Mouse (Mus musculus): ENCODE data around the gene Slc35e2. TPM values are rescaled to one million over a fixed set of nuclear protein-coding genes. Genes with fewer than 3 reads are reported as not detected.
"Not testable (repeated sequence)": the region's sequence is repeated elsewhere in the genome, so short reads cannot be mapped to it uniquely, and the experiment has no call there.

Slc35e2 gene
- polyA plus RNA-seq, 1 experiment from 2014 or later: 7.8 TPM

DNA sequence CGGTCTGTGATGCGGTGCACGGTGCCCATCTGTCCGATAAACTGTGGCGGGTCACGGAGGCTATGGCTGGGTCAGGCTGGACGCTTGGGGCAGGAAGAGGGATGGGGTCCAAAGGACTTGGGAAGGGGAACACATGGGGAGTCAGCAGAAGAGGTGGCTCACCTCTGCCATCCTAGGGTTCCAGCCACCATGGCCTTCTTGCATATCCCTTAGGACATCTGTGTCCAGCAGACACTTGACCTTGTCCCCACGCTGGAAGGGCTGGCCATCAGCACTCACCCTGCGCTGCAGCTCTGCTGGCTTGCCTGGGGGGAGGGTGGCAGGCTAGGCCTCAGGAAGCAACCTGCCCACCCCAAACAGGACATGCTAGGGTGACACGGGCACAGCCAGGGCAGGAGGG is 57.7 kb downstream of the Slc35e2 start:
- no peak overlapping the region for H3K9ac ChIP-seq (replicated peaks; ENCODE audit: low read length)
- peaks cover 4% of the 10 kb centered on the region; the same call in 1 of the 2 replicates for H3K36me3 ChIP-seq (ENCODE audit: insufficient read depth, low read length)
- no peak for ATAC-seq (ENCODE audit: low FRiP score, low TSS enrichment)
- H3K27me3 ChIP-seq (ENCODE audit: insufficient read depth, low read length): peaks cover 1% of the 10 kb centered on the region; the same call in 1 of the 2 replicates
- H3K4me2 ChIP-seq (replicated peaks; ENCODE audit: low read depth, low read length): no peak overlapping the region
- no peak overlapping the region for H3K4me3 ChIP-seq (ENCODE audit: low read length)
- H3K27ac ChIP-seq (ENCODE audit: low read length): no peak overlapping the region
- no peaks in the 10 kb centered on the region for H3K9me3 ChIP-seq (ENCODE audit: low read length)
- H3K4me1 ChIP-seq (ENCODE audit: insufficient read depth, low read length): peaks cover 14% of the 10 kb centered on the region
- WGBS: 95% methylated on average over 9 of the region's 10 CpGs

DNA sequence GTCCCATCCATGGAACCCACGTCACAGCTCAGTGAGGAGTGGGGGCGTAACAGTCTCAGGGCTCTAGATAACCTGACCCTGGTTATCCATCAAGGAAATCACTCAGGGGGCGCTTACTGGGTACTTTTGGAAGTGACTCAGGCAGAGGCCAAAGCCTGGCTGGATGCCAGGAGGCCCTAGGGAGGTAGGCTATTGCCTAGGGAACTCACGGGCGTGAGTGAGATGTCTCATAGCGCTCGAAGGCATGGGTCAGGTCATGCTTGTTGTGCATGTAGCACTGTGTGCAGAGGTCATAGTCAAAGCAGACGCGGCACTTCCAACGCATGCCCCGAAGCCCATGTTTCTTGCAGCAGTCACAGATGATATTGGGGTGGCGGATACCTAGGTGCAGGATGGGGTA is 59.4 kb downstream of the Slc35e2 start:
- Histone ChIP-seq H3K27me3 (ENCODE audit: insufficient read depth, low read length) (no peaks in the 10 kb centered on the region), H3K4me1 (ENCODE audit: insufficient read depth, low read length) (no peaks in the 10 kb centered on the region), H3K4me3 (ENCODE audit: low read length) (no peak overlapping the region), H3K36me3 (ENCODE audit: insufficient read depth, low read length) (peaks cover 8% of the 10 kb centered on the region; the same call in 1 of the 2 replicates), H3K9ac (replicated peaks; ENCODE audit: low read length) (no peak overlapping the region), H3K4me2 (replicated peaks; ENCODE audit: low read depth, low read length) (no peak overlapping the region), H3K27ac (ENCODE audit: low read length) (no peak overlapping the region), H3K9me3 (ENCODE audit: low read length) (no peaks in the 10 kb centered on the region)
- no peak for ATAC-seq (ENCODE audit: low FRiP score, low TSS enrichment)
- 75% methylated on average over 12 of the region's 12 CpGs for WGBS

DNA sequence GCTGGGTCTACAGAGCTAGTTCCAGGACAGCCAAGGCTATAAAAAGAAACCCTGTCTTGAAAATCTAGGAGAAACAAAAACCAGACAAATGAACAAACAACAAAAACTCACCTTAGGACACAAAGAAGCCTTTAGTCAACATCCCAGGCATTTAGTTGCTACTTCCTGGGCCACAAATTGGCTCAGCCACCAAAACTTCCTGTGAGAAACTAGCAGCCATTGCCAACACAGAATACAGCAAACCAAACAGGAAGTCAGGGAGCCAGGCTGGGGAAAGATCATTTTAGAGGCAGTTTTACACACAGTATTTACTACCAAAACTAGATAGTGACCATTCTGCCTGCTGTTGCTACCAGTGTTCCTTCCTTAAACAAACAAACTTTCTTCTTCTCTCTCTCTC is 65.7 kb downstream of the Slc35e2 start:
- H3K9me3 ChIP-seq (ENCODE audit: low read length): no peaks in the 10 kb centered on the region
- H3K36me3 ChIP-seq (ENCODE audit: insufficient read depth, low read length): peaks cover 5% of the 10 kb centered on the region; the same call in 1 of the 2 replicates
- 0 out of 2 replicates have a peak overlapping the region, but pooled peaks have one; percentile 29 for H3K27ac ChIP-seq (ENCODE audit: low read length)
- ATAC-seq (ENCODE audit: low FRiP score, low TSS enrichment): no peak
- no peak overlapping the region for H3K4me3 ChIP-seq (ENCODE audit: low read length)
- H3K9ac ChIP-seq (replicated peaks; ENCODE audit: low read length): no peak overlapping the region
- H3K4me1 ChIP-seq (ENCODE audit: insufficient read depth, low read length): peaks cover 7% of the 10 kb centered on the region
- no peak overlapping the region for H3K4me2 ChIP-seq (replicated peaks; ENCODE audit: low read depth, low read length)
- H3K27me3 ChIP-seq (ENCODE audit: insufficient read depth, low read length): no peaks in the 10 kb centered on the region

DNA sequence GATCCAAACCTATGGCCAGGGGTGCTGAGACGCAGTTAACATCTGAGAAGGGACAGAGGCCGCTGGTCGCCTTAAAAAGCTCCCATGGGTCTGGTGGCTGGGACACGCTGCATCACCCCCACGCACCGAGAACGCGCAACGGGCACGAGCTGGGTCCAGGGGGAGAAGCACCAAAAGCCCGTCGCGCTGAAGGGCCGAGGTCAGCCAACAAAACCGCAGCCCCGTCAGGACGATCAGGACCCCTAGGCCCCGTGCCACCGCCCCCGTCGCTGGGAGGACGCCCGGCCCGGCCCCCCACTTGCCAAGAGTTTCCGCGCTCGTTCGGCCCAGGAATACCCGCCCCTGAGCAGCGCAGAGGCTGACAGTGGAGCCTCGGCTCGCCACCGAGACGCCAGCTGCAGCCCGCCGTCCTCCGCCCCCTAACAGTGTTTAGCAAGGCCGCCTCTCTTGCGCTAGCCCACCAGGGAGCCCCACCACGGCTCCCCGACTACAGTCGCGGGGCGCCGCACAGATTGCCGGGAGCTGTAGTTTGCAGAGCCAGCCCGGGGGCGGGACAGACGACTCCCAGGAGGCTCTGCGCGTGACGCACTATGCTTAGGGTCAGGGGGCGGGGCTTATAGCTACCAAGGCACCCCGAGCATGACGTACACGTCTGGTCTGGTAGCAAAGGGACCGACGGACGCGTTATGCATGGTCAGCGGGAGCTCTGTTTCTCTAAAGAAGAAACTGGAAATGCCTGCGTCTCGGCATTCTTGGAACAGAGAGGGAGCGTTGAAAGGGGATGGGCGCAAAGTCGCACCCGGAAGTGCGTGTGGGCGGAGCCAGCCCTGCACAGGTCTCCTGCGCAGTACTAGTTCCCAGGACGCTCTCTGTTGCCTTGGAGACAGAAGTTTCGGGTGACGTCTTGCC is 67.7 kb downstream of the Slc35e2 start, which contains the start of gene Mib2:
Gene Mib2 (minus strand): TSS at position 510 of the 909 bp plus-strand sequence.
- under 1% methylated on average over 73 of the region's 73 CpGs for WGBS
- no peaks in the 10 kb centered on the region for H3K9me3 ChIP-seq (ENCODE audit: low read length)
- peaks cover 7% of the 10 kb centered on the region for H3K4me1 ChIP-seq (ENCODE audit: insufficient read depth, low read length)
- H3K36me3 ChIP-seq (ENCODE audit: insufficient read depth, low read length): peaks cover 5% of the 10 kb centered on the region; the same call in 1 of the 2 replicates
- peak within 1 kb of the TSS; percentile 84 for H3K27ac ChIP-seq (ENCODE audit: low read length)
- ATAC-seq (ENCODE audit: low FRiP score, low TSS enrichment): peak; percentile 98
- peak within 1 kb of the TSS; percentile 91 for H3K9ac ChIP-seq (replicated peaks; ENCODE audit: low read length)
- peak within 1 kb of the TSS; percentile 93 for H3K4me2 ChIP-seq (replicated peaks; ENCODE audit: low read depth, low read length)
- H3K27me3 ChIP-seq (ENCODE audit: insufficient read depth, low read length): no peaks in the 10 kb centered on the region
- H3K4me3 ChIP-seq (ENCODE audit: low read length): peak within 1 kb of the TSS; percentile 95

DNA sequence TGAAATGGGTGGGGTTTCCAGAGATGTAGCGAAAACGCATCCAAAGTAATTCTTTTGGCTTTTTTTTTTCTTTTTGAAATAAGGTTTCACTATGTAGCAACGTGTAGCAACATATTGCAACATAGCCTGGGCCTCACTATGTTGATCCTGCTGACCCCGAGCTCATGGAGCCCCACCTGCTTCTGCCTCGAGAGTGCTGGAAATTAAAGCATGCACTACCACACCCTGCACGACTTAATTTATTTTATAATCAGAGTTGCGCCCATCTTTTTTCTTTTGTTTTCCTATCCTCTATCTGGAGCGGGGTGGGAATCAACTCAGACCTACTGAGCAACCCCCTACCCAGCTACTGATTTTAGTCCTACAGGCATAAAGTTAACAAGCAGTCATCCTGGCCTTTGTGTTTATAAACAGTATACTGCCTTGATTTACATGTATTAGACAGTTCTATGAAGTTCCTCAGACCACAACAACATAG is 68.4 kb downstream of the Slc35e2 start:
- peak; percentile 14; the same call in 1 of the 2 replicates for ATAC-seq (ENCODE audit: low FRiP score, low TSS enrichment)
- Histone ChIP-seq H3K27me3 (ENCODE audit: insufficient read depth, low read length) (no peaks in the 10 kb centered on the region), H3K27ac (ENCODE audit: low read length) (no peak overlapping the region), H3K4me3 (ENCODE audit: low read length) (peak overlapping the region; percentile 95), H3K4me1 (ENCODE audit: insufficient read depth, low read length) (peaks cover 7% of the 10 kb centered on the region), H3K4me2 (replicated peaks; ENCODE audit: low read depth, low read length) (peak overlapping the region; percentile 93), H3K9ac (replicated peaks; ENCODE audit: low read length) (peak overlapping the region; percentile 91; the same call in 1 of the 2 replicates), H3K36me3 (ENCODE audit: insufficient read depth, low read length) (0 out of 2 replicates have a peak, but pooled peaks cover 2% of the 10 kb centered on the region), H3K9me3 (ENCODE audit: low read length) (no peaks in the 10 kb centered on the region)
- 1% methylated on average over 8 of the region's 8 CpGs for WGBS

DNA sequence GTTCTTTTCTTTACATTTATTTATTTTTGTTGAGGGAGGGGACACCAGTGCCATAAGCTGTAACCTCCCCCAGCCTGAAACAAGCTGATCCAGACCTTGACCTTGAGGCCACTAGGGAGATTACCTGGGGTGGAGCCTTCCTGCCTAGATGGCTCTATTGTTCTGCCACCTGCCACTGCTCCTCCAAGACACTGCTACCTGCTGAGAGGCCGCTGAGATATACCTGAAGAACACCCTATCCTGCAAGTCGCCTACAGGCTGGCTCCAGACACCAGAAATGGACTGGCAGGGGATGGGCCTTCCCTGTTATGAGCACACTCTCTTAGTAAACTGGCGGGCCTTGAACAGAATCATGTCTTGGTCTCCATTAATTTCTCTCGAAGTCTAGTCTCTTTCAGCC is 69.0 kb downstream of the Slc35e2 start:
- not testable (repeated sequence) for H3K36me3 ChIP-seq (ENCODE audit: insufficient read depth, low read length); H3K4me3 ChIP-seq (ENCODE audit: low read length)
- 74% methylated on average over 4 of the region's 4 CpGs for WGBS

DNA sequence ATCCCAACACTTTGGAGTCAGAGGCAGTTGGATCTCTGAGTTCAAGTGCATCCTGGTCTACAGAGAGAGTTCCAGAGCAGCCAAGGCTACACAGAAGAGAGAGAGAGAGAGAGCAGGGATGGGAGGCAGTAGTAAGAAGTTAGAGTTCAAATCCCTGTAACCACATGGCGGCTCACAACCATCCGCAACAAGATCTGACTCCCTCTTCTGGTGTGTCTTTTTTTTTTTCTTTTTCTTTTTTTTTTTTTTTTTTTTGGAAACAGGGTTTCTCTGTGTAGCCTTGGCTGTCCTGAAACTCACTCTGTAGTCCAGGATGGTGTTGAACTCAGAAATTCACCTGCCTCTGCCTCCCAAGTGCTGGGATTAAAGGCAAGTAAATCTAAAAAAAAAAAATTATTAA is 70.9 kb downstream of the Slc35e2 start:
- Histone ChIP-seq H3K9ac (replicated peaks; ENCODE audit: low read length) (no peak overlapping the region), H3K4me2 (replicated peaks; ENCODE audit: low read depth, low read length) (no peak overlapping the region), H3K36me3 (ENCODE audit: insufficient read depth, low read length) (no peaks in the 10 kb centered on the region), H3K4me1 (ENCODE audit: insufficient read depth, low read length) (peaks cover 7% of the 10 kb centered on the region), H3K27me3 (ENCODE audit: insufficient read depth, low read length) (no peaks in the 10 kb centered on the region), H3K27ac (ENCODE audit: low read length) (no peak overlapping the region), H3K9me3 (ENCODE audit: low read length) (no peaks in the 10 kb centered on the region), H3K4me3 (ENCODE audit: low read length) (no peak overlapping the region)
- no peak for ATAC-seq (ENCODE audit: low FRiP score, low TSS enrichment)
- 54% methylated on average over 2 of the region's 2 CpGs for WGBS

More for the DNA sequence above, 69.0 kb downstream of the Slc35e2 start:
- not testable (repeated sequence) for H3K9me3 ChIP-seq (ENCODE audit: low read length); H3K4me2 ChIP-seq (replicated peaks; ENCODE audit: low read depth, low read length); H3K4me1 ChIP-seq (ENCODE audit: insufficient read depth, low read length); H3K27ac ChIP-seq (ENCODE audit: low read length); ATAC-seq (ENCODE audit: low FRiP score, low TSS enrichment); H3K9ac ChIP-seq (replicated peaks; ENCODE audit: low read length); H3K27me3 ChIP-seq (ENCODE audit: insufficient read depth, low read length)

Other genes starting within 250 kb of the Slc35e2 start
- 17.3 and 17.9 TPM in 2 replicates for gene Prkcz, start 240.1 kb upstream of the Slc35e2 start, polyA plus RNA-seq (2015; fragmentation: Nextera tagmentation; extraction: Ambion mirVana)
- gene Gabrd, start 203.3 kb upstream of the Slc35e2 start, polyA plus RNA-seq (2015; fragmentation: Nextera tagmentation; extraction: Ambion mirVana): 0.07 TPM in 1 of 2 replicates, not detected in the other
- gene Cfap74, start 192.2 kb upstream of the Slc35e2 start, polyA plus RNA-seq (2015; fragmentation: Nextera tagmentation; extraction: Ambion mirVana): 1.5 and 1.8 TPM in 2 replicates
- gene Tmem52, start 132.3 kb upstream of the Slc35e2 start, polyA plus RNA-seq (2015; fragmentation: Nextera tagmentation; extraction: Ambion mirVana): 1.9 and 2.2 TPM in 2 replicates
- 413 and 477 TPM in 2 replicates for gene Gnb1, start 110.1 kb upstream of the Slc35e2 start, polyA plus RNA-seq (2015; fragmentation: Nextera tagmentation; extraction: Ambion mirVana)
- 107 and 110 TPM in 2 replicates for gene Nadk, start 39.0 kb upstream of the Slc35e2 start, polyA plus RNA-seq (2015; fragmentation: Nextera tagmentation; extraction: Ambion mirVana)
- gene Cdk11b, start 23.4 kb downstream of the Slc35e2 start, polyA plus RNA-seq (2015; fragmentation: Nextera tagmentation; extraction: Ambion mirVana): 56.6 and 65.6 TPM in 2 replicates
- not detected in 2 replicates for gene Gm10563, start 44.0 kb downstream of the Slc35e2 start, polyA plus RNA-seq (2015; fragmentation: Nextera tagmentation; extraction: Ambion mirVana)
- gene Mmp23, start 52.0 kb downstream of the Slc35e2 start, polyA plus RNA-seq (2015; fragmentation: Nextera tagmentation; extraction: Ambion mirVana): 70.4 and 71.7 TPM in 2 replicates
- gene Mib2, start 67.8 kb downstream of the Slc35e2 start, polyA plus RNA-seq (2015; fragmentation: Nextera tagmentation; extraction: Ambion mirVana): 31.9 and 34.1 TPM in 2 replicates
- 2.5 and 2.8 TPM in 2 replicates for gene Fndc10, start 92.9 kb downstream of the Slc35e2 start, polyA plus RNA-seq (2015; fragmentation: Nextera tagmentation; extraction: Ambion mirVana)
- gene Ssu72, start 103.4 kb downstream of the Slc35e2 start, polyA plus RNA-seq (2015; fragmentation: Nextera tagmentation; extraction: Ambion mirVana): 144 and 159 TPM in 2 replicates
- 0.45 and 0.53 TPM in 2 replicates for gene Tmem240, start 133.4 kb downstream of the Slc35e2 start, polyA plus RNA-seq (2015; fragmentation: Nextera tagmentation; extraction: Ambion mirVana)
- gene Atad3a, start 159.7 kb downstream of the Slc35e2 start, polyA plus RNA-seq (2015; fragmentation: Nextera tagmentation; extraction: Ambion mirVana): 138 and 142 TPM in 2 replicates
- gene Vwa1, start 173.3 kb downstream of the Slc35e2 start, polyA plus RNA-seq (2015; fragmentation: Nextera tagmentation; extraction: Ambion mirVana): 7.4 and 11.3 TPM in 2 replicates
- 0.32 and 0.33 TPM in 2 replicates for gene Tmem88b, start 184.5 kb downstream of the Slc35e2 start, polyA plus RNA-seq (2015; fragmentation: Nextera tagmentation; extraction: Ambion mirVana)
- 0.32 and 0.41 TPM in 2 replicates for gene Ankrd65, start 189.0 kb downstream of the Slc35e2 start, polyA plus RNA-seq (2015; fragmentation: Nextera tagmentation; extraction: Ambion mirVana)
- gene Mrpl20, start 201.5 kb downstream of the Slc35e2 start, polyA plus RNA-seq (2015; fragmentation: Nextera tagmentation; extraction: Ambion mirVana): 205 and 209 TPM in 2 replicates
- 168 and 179 TPM in 2 replicates for gene Ccnl2, start 211.1 kb downstream of the Slc35e2 start, polyA plus RNA-seq (2015; fragmentation: Nextera tagmentation; extraction: Ambion mirVana)
- 143 and 157 TPM in 2 replicates for gene Aurkaip1, start 229.9 kb downstream of the Slc35e2 start, polyA plus RNA-seq (2015; fragmentation: Nextera tagmentation; extraction: Ambion mirVana)
- gene Mxra8, start 238.3 kb downstream of the Slc35e2 start, polyA plus RNA-seq (2015; fragmentation: Nextera tagmentation; extraction: Ambion mirVana): 119 and 125 TPM in 2 replicates
- 5.5 and 6.3 TPM in 2 replicates for gene Dvl1, start 246.0 kb downstream of the Slc35e2 start, polyA plus RNA-seq (2015; fragmentation: Nextera tagmentation; extraction: Ambion mirVana)

Data from kidney, embryonic 16.5 days (tissue).